Mouse (Mus musculus): ENCODE results near the gene Stx8. TPM values are rescaled to one million over a fixed set of nuclear protein-coding genes. Genes with fewer than 3 reads are reported as not detected.

Gene Stx8
- polyA plus RNA-seq, 1 experiment: 35.8 TPM

DNA sequence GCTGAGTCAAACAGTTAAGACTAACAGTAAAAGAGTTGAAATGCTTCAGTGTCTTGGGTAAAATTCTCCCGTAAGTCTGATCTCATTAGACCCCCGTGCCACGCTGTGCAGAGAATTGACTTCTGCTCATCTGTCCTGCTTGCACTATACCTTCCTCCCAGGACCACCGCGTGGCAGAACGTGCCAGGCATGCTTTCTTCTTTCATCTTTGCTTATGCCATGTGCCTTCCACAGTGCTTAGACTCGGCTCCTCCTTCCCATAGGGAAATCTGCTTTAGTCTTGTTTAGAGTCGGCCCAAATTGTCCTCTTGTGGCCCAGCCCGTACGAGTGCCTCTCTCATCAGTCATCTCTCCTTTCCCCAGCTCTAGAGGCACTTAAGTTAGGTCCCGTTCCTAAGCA lies 1.8 kb downstream of the Stx8 start:
- Histone ChIP-seq H3K4me3 (ENCODE audit: low read depth, low read length) (no peak overlapping the region), H3K36me3 (ENCODE audit: control insufficient read depth, insufficient read depth, low read length, poor library complexity, severe bottlenecking) (peaks cover 2% of the 10 kb centered on the region; the same call in 1 of the 2 replicates), H3K4me1 (ENCODE audit: control insufficient read depth, insufficient read depth, low read length) (no peaks in the 10 kb centered on the region), H3K9ac (ENCODE audit: low read depth, poor library complexity, severe bottlenecking) (no peak overlapping the region), H3K9me3 (replicated peaks; ENCODE audit: control insufficient read depth, insufficient read depth, low read length, poor library complexity, severe bottlenecking) (no peaks in the 10 kb centered on the region), H3K27me3 (ENCODE audit: control insufficient read depth, insufficient read depth, low read length, poor library complexity, severe bottlenecking) (no peaks in the 10 kb centered on the region), H3K27ac (ENCODE audit: insufficient read depth, low read length) (no peak overlapping the region)
- TF ChIP-seq POLR2A (IDR thresholded peaks at IDR 0.05; ENCODE audit: insufficient read depth, low read length) (no peak), CTCF (IDR thresholded peaks at IDR 0.05; ENCODE audit: low read depth, low read length) (no peak), EP300 (IDR thresholded peaks at IDR 0.05; ENCODE audit: insufficient read depth, low read depth, low read length) (no peak)

DNA sequence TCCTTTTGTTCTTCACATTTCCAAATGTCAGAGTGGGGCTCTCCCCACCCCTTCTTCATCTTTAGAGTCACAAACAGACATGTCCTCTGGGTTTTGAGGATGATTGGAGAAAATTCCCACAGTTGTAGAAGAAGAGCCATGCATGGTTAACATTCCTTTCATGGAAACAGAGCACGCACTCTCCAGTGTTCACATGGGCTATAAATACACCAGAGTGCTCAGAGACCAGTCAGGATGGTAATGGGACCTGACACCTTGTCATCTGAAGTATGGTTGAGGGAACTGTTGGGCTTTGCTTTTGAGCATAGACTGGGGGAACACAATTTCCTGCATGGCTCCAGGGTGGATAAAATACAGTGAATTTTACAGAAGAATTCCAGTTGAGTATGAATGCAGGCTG lies 6.6 kb downstream of the Stx8 start:
- TF ChIP-seq CTCF (IDR thresholded peaks at IDR 0.05; ENCODE audit: low read depth, low read length) (no peak), EP300 (IDR thresholded peaks at IDR 0.05; ENCODE audit: insufficient read depth, low read depth, low read length) (no peak), POLR2A (IDR thresholded peaks at IDR 0.05; ENCODE audit: insufficient read depth, low read length) (no peak)
- Histone ChIP-seq H3K9ac (ENCODE audit: low read depth, poor library complexity, severe bottlenecking) (no peak overlapping the region), H3K36me3 (ENCODE audit: control insufficient read depth, insufficient read depth, low read length, poor library complexity, severe bottlenecking) (peaks cover 4% of the 10 kb centered on the region), H3K27ac (ENCODE audit: insufficient read depth, low read length) (no peak overlapping the region), H3K27me3 (ENCODE audit: control insufficient read depth, insufficient read depth, low read length, poor library complexity, severe bottlenecking) (no peaks in the 10 kb centered on the region), H3K4me3 (ENCODE audit: low read depth, low read length) (no peak overlapping the region), H3K4me1 (ENCODE audit: control insufficient read depth, insufficient read depth, low read length) (no peaks in the 10 kb centered on the region), H3K9me3 (replicated peaks; ENCODE audit: control insufficient read depth, insufficient read depth, low read length, poor library complexity, severe bottlenecking) (no peaks in the 10 kb centered on the region)

DNA sequence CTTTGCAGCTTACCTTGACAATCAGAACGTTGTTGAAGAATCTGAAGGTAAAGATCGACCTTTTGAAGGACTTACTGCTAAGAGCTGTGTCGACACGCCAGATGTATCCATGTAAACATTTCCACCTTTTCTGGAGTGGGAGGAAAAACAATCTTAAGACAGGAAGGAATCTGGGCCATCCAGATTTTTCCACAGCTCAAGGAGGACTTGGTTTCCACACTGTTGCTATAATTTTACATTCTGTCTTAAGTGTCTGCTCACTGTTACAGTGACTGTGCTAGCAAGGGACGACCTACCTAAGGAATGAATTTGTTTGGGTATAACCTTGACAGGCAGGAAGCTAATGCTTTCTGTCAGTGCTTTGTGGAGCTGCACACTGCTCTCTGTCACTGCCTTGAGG lies 7.2 kb downstream of the Stx8 start:
- Histone ChIP-seq H3K27ac (ENCODE audit: insufficient read depth, low read length) (no peak overlapping the region), H3K4me3 (ENCODE audit: low read depth, low read length) (no peak overlapping the region), H3K27me3 (ENCODE audit: control insufficient read depth, insufficient read depth, low read length, poor library complexity, severe bottlenecking) (no peaks in the 10 kb centered on the region), H3K9me3 (replicated peaks; ENCODE audit: control insufficient read depth, insufficient read depth, low read length, poor library complexity, severe bottlenecking) (no peaks in the 10 kb centered on the region), H3K9ac (ENCODE audit: low read depth, poor library complexity, severe bottlenecking) (no peak overlapping the region), H3K4me1 (ENCODE audit: control insufficient read depth, insufficient read depth, low read length) (no peaks in the 10 kb centered on the region), H3K36me3 (ENCODE audit: control insufficient read depth, insufficient read depth, low read length, poor library complexity, severe bottlenecking) (peaks cover 4% of the 10 kb centered on the region)
- TF ChIP-seq CTCF (IDR thresholded peaks at IDR 0.05; ENCODE audit: low read depth, low read length) (no peak), EP300 (IDR thresholded peaks at IDR 0.05; ENCODE audit: insufficient read depth, low read depth, low read length) (no peak), POLR2A (IDR thresholded peaks at IDR 0.05; ENCODE audit: insufficient read depth, low read length) (no peak)

DNA sequence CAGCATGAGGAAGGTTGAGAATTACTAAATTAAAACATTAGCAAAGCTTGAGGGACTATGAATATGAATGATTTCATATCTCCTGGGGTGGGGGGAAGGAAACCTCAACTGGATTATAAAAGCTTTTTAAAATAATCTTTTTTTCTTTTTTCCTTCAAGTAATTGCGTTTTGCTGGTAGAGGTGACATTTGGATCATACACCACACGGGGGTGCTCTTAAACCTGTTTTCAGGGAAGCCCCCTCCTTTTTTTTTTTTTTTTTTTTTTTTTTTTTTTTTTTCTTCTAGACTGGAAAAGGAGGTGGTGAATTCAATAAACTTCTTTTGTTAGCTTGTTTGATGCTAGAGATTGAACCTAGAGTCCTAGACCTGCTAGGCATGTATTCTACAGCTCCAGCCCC lies 9.3 kb downstream of the Stx8 start:
- no peak overlapping the region for H3K4me3 ChIP-seq (ENCODE audit: low read depth, low read length)
- no peaks in the 10 kb centered on the region for H3K9me3 ChIP-seq (replicated peaks; ENCODE audit: control insufficient read depth, insufficient read depth, low read length, poor library complexity, severe bottlenecking)
- no peaks in the 10 kb centered on the region for H3K4me1 ChIP-seq (ENCODE audit: control insufficient read depth, insufficient read depth, low read length)
- no peak overlapping the region for H3K27ac ChIP-seq (ENCODE audit: insufficient read depth, low read length)
- peaks cover 4% of the 10 kb centered on the region for H3K36me3 ChIP-seq (ENCODE audit: control insufficient read depth, insufficient read depth, low read length, poor library complexity, severe bottlenecking)
- no peaks in the 10 kb centered on the region for H3K27me3 ChIP-seq (ENCODE audit: control insufficient read depth, insufficient read depth, low read length, poor library complexity, severe bottlenecking)
- H3K9ac ChIP-seq (ENCODE audit: low read depth, poor library complexity, severe bottlenecking): no peak overlapping the region
- no peak for TF ChIP-seq EP300 (IDR thresholded peaks at IDR 0.05; ENCODE audit: insufficient read depth, low read depth, low read length)

DNA sequence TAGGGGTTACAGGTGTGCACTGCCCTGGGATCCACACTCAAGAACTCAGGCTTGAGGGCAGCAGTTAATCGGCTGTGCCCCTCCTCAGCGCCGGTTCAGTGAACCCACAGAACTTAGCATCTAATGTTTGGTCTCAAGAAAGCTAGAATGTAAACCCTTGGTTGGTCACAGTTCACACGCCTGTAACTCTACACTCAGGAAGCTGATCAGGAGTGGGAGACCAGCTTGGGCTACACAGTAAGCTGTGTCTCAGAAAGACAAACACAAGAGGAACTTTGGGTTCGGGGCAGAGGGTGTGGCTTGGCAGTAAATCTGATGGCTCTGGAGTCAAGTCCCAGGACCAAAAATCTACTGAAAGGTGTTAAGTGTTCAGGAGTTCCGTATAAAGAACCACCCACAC lies 17.6 kb downstream of the Stx8 start:
- TF ChIP-seq CTCF (IDR thresholded peaks at IDR 0.05; ENCODE audit: low read depth, low read length): no peak
- no peak for TF ChIP-seq EP300 (IDR thresholded peaks at IDR 0.05; ENCODE audit: insufficient read depth, low read depth, low read length)
- TF ChIP-seq POLR2A (IDR thresholded peaks at IDR 0.05; ENCODE audit: insufficient read depth, low read length): no peak
- no peak overlapping the region for H3K27ac ChIP-seq (ENCODE audit: insufficient read depth, low read length)

DNA sequence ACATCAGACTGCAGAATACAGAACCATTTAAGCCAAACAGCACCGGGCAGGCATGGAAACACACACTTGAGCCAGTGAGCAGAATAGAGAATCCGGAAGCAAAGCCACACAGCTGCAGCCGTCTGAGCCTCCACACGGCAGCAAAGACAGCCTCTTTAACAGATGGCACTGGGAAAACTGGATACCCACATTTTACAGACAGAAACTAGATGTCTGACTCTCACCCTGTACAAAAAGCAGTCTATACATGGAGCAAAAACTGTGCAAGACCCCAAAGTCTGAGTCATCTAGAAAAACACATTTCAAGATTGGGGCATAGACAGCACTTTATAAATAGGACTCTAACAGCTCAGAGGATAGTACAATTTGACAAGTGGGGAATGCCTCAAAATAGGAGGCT lies 25.2 kb downstream of the Stx8 start:
- no peak for TF ChIP-seq EP300 (IDR thresholded peaks at IDR 0.05; ENCODE audit: insufficient read depth, low read depth, low read length)
- no peak for TF ChIP-seq CTCF (IDR thresholded peaks at IDR 0.05; ENCODE audit: low read depth, low read length)
- Histone ChIP-seq H3K27ac (ENCODE audit: insufficient read depth, low read length) (no peak overlapping the region), H3K9me3 (replicated peaks; ENCODE audit: control insufficient read depth, insufficient read depth, low read length, poor library complexity, severe bottlenecking) (no peaks in the 10 kb centered on the region), H3K4me1 (ENCODE audit: control insufficient read depth, insufficient read depth, low read length) (no peaks in the 10 kb centered on the region), H3K9ac (ENCODE audit: low read depth, poor library complexity, severe bottlenecking) (no peak overlapping the region), H3K36me3 (ENCODE audit: control insufficient read depth, insufficient read depth, low read length, poor library complexity, severe bottlenecking) (peaks cover 4% of the 10 kb centered on the region; the same call in 1 of the 2 replicates), H3K27me3 (ENCODE audit: control insufficient read depth, insufficient read depth, low read length, poor library complexity, severe bottlenecking) (no peaks in the 10 kb centered on the region), H3K4me3 (ENCODE audit: low read depth, low read length) (no peak overlapping the region)

More for the DNA sequence above, 17.6 kb downstream of the Stx8 start:
- no peaks in the 10 kb centered on the region for H3K36me3 ChIP-seq (ENCODE audit: control insufficient read depth, insufficient read depth, low read length, poor library complexity, severe bottlenecking)
- H3K9ac ChIP-seq (ENCODE audit: low read depth, poor library complexity, severe bottlenecking): no peak overlapping the region
- no peaks in the 10 kb centered on the region for H3K4me1 ChIP-seq (ENCODE audit: control insufficient read depth, insufficient read depth, low read length)
- no peaks in the 10 kb centered on the region for H3K9me3 ChIP-seq (replicated peaks; ENCODE audit: control insufficient read depth, insufficient read depth, low read length, poor library complexity, severe bottlenecking)
- no peak overlapping the region for H3K4me3 ChIP-seq (ENCODE audit: low read depth, low read length)
- no peaks in the 10 kb centered on the region for H3K27me3 ChIP-seq (ENCODE audit: control insufficient read depth, insufficient read depth, low read length, poor library complexity, severe bottlenecking)

Data from ES-Bruce4 (cell line).